Mouse (Mus musculus) bone marrow macrophage, adult 2 months (primary cell): Measurements from ENCODE around the gene Foxo3.

Experiments
- CTCF ChIP-seq: IDR thresholded peaks from 2 replicates; pipeline ENCODE4 v1.5.1; 2012; ENCODE audit warnings: low read depth, mild to moderate bottlenecking, low read length, moderate library complexity
- POLR2A ChIP-seq: IDR thresholded peaks from 2 replicates; pipeline ENCODE4 v1.6.1; 2012; ENCODE audit warnings: mild to moderate bottlenecking, low read depth, low read length, borderline replicate concordance

DNA sequence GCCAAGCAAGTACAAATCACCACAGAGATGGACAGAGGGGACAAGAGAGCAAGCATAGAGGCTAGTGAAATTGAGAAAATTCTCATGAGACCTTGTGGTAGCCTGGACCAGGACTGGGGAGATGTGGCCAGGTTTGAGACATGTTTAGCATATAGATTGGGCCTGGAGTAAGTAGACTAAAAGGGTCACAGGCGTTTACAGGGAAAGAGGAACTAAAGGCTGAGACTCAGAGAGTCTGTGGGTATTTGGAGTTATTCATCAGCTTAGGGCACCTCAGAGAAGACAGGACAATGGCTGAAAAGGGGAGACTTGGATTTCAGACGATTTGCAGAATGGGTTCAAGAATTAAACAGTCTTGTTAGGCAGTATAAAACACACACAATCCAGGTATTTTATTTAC is 121.8 kb downstream of the Foxo3 start:
- TF ChIP-seq CTCF, result no peak
- TF ChIP-seq POLR2A, result no peak
